Mouse (Mus musculus) olfactory bulb, adult 2 months (tissue): ENCODE data around the gene Usp3.

ENCODE experiments used
- CTCF ChIP-seq: fragments of 200-500 bp; IDR thresholded peaks from 2 replicates; pipeline ENCODE4 v1.5.1; 2012; ENCODE audit warnings: low read depth, mild to moderate bottlenecking, low read length, moderate library complexity; ENCODE audit not compliant: insufficient read depth
- POLR2A ChIP-seq: fragments of 200-500 bp; IDR thresholded peaks from 2 replicates; pipeline ENCODE4 v1.6.1; 2012; ENCODE audit warnings: mild to moderate bottlenecking, low read depth, low read length, moderate library complexity; ENCODE audit not compliant: insufficient read depth

DNA sequence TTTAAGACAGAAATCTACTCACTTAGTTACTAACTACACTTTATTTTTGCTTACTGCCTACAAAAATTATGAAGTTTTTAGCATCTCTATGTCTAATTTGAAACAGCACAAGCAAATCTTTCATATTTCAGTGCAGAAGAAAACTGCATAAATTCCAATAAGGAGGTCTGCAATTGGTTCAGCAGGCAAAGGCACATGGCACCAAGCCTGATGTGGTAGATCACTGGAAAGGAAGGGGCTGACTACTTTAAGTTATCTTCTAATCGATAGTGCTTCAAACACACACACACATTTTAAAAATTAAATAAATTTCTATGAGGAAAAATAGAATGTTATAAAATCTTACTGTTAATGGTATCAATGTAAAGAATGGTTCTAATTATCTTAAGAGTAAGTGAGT is 5.9 kb downstream of the Usp3 start:
- TF ChIP-seq CTCF = no peak
- no peak for TF ChIP-seq POLR2A
